Mouse (Mus musculus): ENCODE data around the gene Tmem51. TPM values are rescaled to one million over a fixed set of nuclear protein-coding genes. Genes with fewer than 3 reads are reported as not detected.

Tmem51 gene
- total RNA-seq, 2 experiments from 2014 or later: 4.8 to 5.9 TPM

- DNase-seq: peak; percentile 57
Measured at GRCm38 (mm10) chr4:142081631-142082283, 2.3 kb downstream of the Tmem51 start.

GRCm38 (mm10) chr4:142080901-142081630 lies 3.0 kb downstream of the Tmem51 start:
- DNase-seq: no peak

DNA sequence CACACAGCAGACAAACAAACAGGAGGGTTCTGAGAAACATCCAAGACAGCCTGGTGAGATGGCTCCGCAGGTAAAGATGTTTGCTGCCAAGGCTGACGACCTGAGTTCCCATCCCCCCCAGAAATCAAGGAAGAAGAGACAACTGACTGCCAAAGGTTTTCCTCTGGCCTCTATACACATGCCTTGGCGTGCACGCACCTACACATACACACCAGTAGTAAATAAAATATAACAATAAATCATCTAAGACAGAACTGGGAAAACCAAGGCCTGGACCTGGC lies 3.7 kb downstream of the Tmem51 start:
- no peak for DNase-seq

GRCm38 (mm10) chr4:142079629-142080486 lies 4.2 kb downstream of the Tmem51 start:
- no peak for DNase-seq

GRCm38 (mm10) chr4:142077572-142078271 lies 6.4 kb downstream of the Tmem51 start:
- DNase-seq: peak; percentile 50

- DNase-seq: no peak
Measured at GRCm38 (mm10) chr4:142076883-142077282, 7.2 kb downstream of the Tmem51 start.

DNA sequence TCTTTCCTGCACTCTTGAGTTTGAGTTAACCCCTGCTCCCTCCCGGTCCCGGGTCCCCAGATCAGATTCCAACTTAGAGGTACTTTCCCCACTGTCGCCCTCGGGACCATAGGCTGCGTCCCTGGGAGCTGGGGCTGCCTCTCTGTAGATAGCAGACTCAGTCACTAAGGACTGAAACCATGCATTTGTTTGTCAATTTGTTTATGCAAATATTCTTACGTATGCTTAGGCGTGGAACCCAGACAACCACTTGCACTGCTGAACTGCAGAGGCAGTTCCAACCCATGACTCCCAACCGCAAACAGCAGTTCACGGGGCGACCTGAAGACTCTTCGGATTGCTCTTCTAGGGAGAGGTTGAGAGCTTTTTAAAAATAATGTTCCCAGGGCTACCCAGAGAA lies 8.2 kb downstream of the Tmem51 start:
- DNase-seq: no peak

- no peak for DNase-seq
Measured at GRCm38 (mm10) chr4:142074060-142074732, 9.9 kb downstream of the Tmem51 start.

DNA sequence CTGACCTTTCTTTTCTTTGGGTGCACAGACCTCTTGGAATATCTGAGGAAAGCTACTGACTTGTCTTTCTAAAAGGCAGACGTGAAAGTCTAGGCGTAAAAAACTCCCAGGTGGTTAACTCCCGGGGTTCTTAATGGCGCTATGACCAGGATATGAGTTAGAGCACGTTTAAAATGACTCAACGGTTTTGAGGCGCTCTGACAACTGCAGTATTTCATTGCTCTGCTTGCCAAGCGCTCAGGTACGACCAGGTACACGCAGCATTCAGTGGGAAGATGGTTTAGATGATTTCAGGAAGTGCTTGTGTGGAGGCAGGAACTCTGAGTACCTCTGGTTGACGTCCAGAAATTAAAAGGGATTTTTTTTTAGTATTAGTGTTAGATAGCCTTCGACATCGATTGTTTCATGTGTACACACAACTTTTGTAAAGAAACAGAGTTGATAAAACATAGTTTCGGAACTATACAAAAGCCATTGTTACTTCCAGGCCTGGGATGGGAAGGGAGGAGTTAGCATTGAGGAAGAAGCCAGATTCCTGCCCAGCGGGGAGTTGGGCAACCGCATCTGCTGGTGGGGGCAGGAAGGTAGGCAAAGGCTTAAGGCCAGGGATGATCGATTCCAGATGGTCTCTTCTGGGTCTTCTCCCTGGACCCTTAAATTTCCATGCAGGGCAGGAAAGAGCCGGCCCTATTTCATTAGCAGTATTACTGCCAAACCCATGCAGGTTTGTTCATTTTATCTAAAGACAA lies 12.7 kb downstream of the Tmem51 start:
- no peak for DNase-seq

DNA sequence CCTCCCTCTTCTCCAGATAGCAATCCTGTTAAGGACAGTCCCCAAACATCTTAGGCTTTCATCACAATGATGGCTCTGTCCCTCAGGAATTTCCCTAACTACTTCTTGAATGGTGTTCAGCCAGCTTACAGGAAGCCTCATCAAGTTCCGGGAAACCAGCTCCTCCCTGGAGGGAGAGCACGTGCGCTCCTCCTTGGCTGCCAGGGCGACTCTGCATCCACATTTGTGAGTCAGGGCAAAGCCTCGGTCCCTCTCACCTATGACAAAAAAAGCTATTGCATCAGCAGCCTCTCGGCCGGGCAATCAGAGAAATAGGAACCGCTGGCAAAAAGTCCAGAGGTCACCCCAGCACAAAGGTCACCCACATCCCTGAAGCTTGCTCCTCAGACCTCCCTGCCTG lies 13.3 kb downstream of the Tmem51 start:
- no peak for DNase-seq

GRCm38 (mm10) chr4:142068899-142069812 lies 14.9 kb downstream of the Tmem51 start:
- no peak for DNase-seq

- no peak for DNase-seq
Measured at GRCm38 (mm10) chr4:142066576-142066975, 17.5 kb downstream of the Tmem51 start.

DNA sequence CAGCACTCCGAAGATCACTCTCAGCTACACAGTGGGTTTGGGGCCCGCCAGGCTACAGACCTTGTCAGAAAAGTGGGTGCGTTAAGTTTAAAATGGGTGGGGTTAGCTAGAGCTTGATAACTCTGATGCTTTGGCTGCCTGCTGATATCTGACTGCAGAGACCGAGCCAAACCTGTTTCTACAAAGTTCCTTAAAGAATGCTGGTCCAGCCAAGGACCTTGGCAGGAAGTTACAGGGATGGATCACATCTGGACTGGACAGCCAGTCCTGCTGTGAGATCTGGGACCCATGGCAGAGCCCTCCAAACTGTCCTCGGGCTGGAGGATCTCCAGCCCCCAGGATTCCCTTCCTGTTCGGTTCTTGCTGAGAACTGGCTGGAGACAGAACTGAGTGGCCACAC lies 18.3 kb downstream of the Tmem51 start:
- DNase-seq: no peak

DNA sequence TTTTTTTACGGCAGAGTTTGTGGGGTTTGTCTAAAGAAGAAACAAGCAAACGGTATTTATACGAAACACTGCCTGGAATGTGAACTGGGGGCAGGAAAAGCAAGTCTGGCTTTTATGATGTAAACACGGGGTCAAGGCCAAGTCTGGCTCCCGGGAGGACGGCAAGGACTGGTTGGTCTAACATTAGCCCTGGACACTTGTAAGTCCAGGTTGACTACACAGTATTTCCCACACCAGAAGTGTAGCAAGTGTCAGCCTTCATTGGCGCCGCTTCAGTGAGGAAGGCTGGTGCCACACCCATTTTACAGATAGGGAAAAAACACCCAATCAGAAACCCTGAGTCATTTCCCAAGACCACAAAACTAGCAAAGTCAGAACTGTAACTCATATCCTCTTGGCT lies 18.8 kb downstream of the Tmem51 start:
- DNase-seq: peak; percentile 61

DNA sequence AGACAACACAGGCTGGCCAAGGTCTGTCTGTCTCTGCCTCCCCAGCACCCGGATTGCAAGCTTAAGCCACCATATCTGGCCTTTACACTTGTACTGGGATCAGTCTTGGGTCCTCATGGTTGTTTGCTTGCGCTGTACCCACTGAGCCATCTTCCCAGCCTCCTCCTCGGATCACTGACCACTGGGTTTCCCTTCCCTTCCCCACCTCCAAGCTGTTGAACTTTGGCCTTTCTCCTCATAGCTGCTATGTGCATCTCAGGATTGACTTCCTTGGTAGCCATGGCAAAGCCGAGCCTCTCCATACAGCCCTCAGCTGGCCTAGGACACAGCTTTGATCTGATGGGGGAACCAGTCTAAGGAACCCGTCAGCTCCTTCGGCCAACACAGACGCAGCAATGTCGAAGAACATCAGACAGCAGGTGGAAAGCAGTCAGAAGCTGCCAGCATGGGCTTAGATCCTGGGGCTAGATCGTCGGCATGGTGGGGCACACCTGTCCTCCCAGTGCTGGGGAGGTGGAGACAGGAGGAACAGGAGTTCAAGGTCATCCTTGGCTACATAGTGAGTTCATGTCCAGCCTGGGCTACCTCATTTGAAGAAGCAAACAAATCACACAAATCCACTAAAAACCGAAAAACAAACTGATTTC lies 19.4 kb downstream of the Tmem51 start:
- no peak for DNase-seq

- no peak for DNase-seq
Measured at GRCm38 (mm10) chr4:142063057-142063534, 21.0 kb downstream of the Tmem51 start.

DNA sequence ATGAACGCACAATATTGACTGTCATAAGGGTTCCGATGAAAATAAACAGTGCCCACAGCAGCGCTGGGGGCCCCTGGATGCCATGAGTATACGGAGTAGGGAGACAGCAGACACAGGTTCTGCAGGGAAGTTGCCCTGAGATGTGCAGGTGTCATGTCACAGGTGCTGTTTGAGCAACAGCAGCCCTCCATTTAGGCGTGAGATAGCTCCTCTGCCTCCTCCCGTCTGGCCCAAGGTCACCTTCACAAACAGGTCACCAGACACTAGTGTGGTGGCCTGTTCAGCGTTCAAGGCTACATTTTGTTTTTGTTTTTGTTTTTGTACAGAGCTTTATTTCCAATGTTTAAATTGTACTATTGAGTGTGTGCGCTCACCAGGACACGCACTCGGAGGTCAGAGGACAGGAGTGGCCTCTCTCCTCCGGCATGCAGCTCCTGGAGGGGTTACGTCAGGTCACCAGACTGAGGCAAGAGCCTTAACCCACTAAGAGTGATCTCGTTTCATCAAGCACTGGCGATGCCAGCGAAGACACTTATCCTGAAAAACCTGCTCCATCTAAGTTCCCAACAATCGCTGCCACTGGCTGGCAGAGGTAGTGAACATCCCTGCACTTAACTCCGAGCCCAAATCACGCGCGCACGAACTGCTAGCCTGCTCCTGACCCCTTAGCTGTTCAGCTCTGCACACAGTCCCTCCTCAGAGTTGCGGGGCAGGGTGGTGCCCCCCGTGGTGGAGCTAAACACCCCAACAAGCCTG lies 22.4 kb downstream of the Tmem51 start:
- DNase-seq: no peak
